Mouse (Mus musculus) testis, adult 2 months (tissue): ENCODE results near the gene Mkrn1. TPM values are rescaled to one million over a fixed set of nuclear protein-coding genes. Genes with fewer than 3 reads are reported as not detected.
"Not testable (repeated sequence)": the region's sequence is repeated elsewhere in the genome, so short reads cannot be mapped to it uniquely, and the experiment has no call there.

Experiments
- H3K27ac ChIP-seq: fragments of 200-500 bp; 2 replicates; pipeline ENCODE4 v1.5.1; 2012; ENCODE audit warnings: low read depth, low read length; ENCODE audit not compliant: control insufficient read depth, insufficient read depth
- H3K27me3 ChIP-seq: fragments of 200-500 bp; 2 replicates; pipeline ENCODE4 v1.6.1; 2012; ENCODE audit warnings: mild to moderate bottlenecking, low read length, moderate library complexity; ENCODE audit not compliant: control insufficient read depth, insufficient read depth
- H3K36me3 ChIP-seq: fragments of 200-500 bp; 2 replicates; pipeline ENCODE4 v1.6.1; 2012; ENCODE audit warnings: mild to moderate bottlenecking, low read length; ENCODE audit not compliant: control insufficient read depth, insufficient read depth
- H3K4me1 ChIP-seq: fragments of 200-500 bp; 2 replicates; pipeline ENCODE4 v1.6.1; 2012; ENCODE audit warnings: low read length; ENCODE audit not compliant: control insufficient read depth, insufficient read depth
- H3K4me3 ChIP-seq: fragments of 200-500 bp; 2 replicates; pipeline ENCODE4 v1.5.1; 2012; ENCODE audit warnings: low read depth, mild to moderate bottlenecking, low read length, moderate library complexity, mixed read lengths; ENCODE audit not compliant: control insufficient read depth
- CTCF ChIP-seq: fragments of 200-500 bp; IDR thresholded peaks from 2 replicates; pipeline ENCODE4 v1.5.1; 2012; ENCODE audit warnings: low read depth, mild to moderate bottlenecking, inconsistent platforms, low read length, moderate library complexity; ENCODE audit not compliant: control insufficient read depth, insufficient read depth, insufficient replicate concordance
- POLR2A ChIP-seq: fragments of 200-500 bp; IDR thresholded peaks from 2 replicates; pipeline ENCODE4 v1.6.1; 2012; ENCODE audit warnings: low read depth, mild to moderate bottlenecking, inconsistent platforms, low read length, moderate library complexity; ENCODE audit not compliant: control insufficient read depth
- polyA plus RNA-seq: library from polyadenylated mRNA; depleted of rRNA; stranded (reverse); fragments of >200 nt; gene quantifications from 2 replicates; pipeline ENCODE4 v1.2.3, GENCODE M21; 2012

Mkrn1 gene
- polyA plus RNA-seq, 1 experiment, result 374 TPM

DNA sequence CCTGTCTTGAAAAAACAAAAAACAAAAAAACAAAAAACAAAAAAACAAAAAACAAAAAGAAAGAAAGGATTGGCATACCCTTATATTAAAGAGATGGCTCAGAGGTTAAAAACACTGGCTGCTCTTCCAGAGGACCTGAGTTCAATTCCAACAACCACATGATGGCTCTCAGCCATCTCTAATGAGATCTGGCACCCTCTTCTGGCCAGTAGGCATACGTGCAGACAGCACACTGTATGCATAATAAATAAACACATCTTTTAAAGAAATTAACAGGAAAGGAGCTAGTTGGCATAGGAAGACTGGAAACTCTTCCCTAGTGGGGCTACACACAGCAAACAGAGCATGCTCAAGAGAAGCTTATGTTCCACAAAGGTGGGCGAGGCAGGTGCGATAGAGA, 30.8 kb upstream of the Mkrn1 start:
- Histone ChIP-seq H3K4me1 (peaks cover 2% of the 10 kb centered on the region; the same call in 1 of the 2 replicates), H3K36me3 (no peaks in the 10 kb centered on the region), H3K27ac (no peak overlapping the region), H3K4me3 (no peak overlapping the region), H3K27me3 (no peaks in the 10 kb centered on the region)
- TF ChIP-seq CTCF (no peak), POLR2A (no peak)

DNA sequence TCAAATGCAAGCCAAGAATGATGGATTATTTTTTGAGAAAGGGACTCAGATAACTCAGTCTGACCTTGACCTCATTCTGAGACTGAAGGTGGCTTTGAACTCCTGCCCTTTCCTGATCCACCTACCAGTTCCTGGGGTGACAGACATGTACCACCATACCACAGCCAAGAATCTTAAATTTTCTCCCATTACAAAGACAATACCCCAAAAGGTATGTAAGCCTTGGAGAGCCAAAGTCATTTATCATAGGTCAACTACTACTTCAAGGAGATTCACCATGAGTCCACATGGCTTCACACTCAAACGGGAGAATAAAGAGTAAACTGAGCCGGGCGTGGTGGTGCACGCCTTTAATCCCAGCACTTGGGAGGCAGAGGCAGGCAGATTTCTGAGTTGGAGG, 30.3 kb upstream of the Mkrn1 start:
- H3K36me3 ChIP-seq, result no peaks in the 10 kb centered on the region
- peaks cover 2% of the 10 kb centered on the region; the same call in 1 of the 2 replicates for H3K4me1 ChIP-seq
- H3K27ac ChIP-seq, result no peak overlapping the region
- no peaks in the 10 kb centered on the region for H3K27me3 ChIP-seq
- no peak overlapping the region for H3K4me3 ChIP-seq
- TF ChIP-seq POLR2A (no peak), CTCF (no peak)

DNA sequence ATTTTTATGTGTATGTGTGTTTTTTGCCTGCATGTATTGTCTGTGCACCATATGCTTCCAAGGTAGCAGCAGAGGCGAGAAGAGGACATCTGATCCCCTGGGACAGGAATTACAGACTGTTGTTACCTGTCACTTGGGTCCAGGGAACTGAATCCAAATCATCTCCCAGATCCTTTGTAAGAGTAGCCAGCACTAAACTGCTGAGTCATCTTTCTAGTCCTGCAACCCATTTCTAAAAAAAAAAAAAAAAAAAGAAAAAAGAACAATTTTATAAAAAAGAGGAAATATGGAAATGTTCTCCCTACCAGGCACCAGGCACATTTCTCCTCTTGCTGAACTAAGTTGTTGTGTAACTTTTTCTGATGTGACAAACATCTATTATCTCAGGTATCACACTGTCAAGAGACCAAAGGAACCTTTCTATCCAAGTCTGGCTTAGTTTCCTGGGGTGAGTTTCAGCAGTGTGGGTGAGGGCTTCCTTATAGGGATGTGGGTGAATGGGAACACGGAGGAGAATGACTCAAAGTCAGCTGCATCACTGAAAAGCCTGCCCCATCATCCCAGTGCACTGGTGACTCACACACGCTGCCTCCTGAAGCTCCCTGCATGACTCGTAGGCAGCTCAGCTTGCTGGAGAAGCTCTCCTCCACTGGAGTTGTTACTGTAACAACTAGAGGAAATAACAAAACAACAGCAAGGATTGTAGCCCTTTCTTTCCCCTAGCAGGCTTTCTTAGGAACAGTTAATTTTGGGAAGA, 27.3 kb upstream of the Mkrn1 start:
- Histone ChIP-seq H3K27me3 (no peaks in the 10 kb centered on the region), H3K4me3 (no peak overlapping the region), H3K4me1 (peaks cover 2% of the 10 kb centered on the region; the same call in 1 of the 2 replicates), H3K36me3 (no peaks in the 10 kb centered on the region), H3K27ac (no peak overlapping the region)
- no peak for TF ChIP-seq POLR2A
- no peak for TF ChIP-seq CTCF

DNA sequence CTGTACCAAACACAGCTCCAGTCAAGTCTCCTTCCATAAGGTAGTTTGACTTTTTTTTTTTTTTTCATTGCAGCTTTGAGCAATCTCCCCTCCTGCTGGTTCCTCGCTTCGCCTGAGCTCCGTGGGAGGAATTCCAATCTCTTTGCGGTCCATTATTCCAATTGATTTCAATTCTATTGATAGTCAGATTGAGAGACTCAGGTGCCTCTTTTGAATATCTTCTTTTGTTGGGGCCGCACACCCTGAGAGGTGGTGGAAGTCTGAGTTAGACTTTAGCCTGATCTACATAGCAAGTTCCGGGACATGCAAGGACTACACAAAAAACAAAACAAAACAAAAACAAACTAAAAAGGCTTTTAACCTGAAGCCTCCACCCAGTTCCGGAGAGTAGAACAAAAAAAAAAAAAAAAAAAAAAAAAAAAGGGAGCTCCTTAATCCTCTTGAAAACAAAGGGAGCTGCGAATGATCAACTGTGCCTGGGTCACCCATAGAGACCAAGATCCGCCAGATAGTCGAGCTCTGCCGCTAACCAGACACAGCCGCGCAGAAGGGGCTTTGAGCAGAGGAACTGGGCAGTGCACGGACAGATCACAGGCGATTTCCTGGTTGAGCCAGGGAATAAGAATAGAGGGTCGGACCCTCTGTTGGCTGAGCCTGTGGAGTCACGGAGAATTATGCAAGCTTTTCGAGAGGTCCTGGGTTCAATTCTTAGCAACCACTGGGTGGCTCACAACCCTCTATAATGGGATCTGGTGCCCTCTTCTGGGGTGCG, 25.7 kb upstream of the Mkrn1 start:
- no peak for TF ChIP-seq CTCF
- no peak for TF ChIP-seq POLR2A
- no peaks in the 10 kb centered on the region for H3K36me3 ChIP-seq
- no peak overlapping the region for H3K4me3 ChIP-seq
- H3K4me1 ChIP-seq, result peaks cover 2% of the 10 kb centered on the region; the same call in 1 of the 2 replicates
- H3K27me3 ChIP-seq, result no peaks in the 10 kb centered on the region
- H3K27ac ChIP-seq, result no peak overlapping the region

DNA sequence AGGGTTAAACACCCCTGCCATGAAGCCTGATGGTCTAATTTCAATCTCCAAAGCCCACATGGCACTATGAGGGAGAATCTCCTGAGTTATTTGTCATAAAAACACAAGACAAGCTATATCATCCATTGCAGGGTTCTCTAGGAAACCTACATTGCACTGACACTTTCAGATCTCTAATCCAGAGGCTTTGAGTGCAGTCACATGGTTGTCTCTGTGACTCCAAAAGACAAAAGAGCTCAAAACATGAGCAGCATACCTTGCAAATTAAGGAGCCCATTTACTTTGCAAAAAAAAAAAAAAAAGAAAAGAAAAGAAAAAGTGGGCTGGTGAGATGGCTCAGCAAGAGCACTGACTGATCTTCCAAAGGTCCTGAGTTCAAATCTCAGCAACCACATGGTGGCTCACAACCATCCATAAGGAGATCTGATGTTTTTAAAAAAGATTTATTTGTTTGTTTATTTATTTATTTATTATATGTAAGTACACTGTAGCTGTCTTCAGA, 22.6 kb upstream of the Mkrn1 start:
- TF ChIP-seq CTCF, result no peak
- no peak for TF ChIP-seq POLR2A
- Histone ChIP-seq H3K27me3 (no peaks in the 10 kb centered on the region), H3K4me3 (no peak overlapping the region), H3K4me1 (peaks cover 2% of the 10 kb centered on the region; the same call in 1 of the 2 replicates), H3K27ac (no peak overlapping the region), H3K36me3 (no peaks in the 10 kb centered on the region)

DNA sequence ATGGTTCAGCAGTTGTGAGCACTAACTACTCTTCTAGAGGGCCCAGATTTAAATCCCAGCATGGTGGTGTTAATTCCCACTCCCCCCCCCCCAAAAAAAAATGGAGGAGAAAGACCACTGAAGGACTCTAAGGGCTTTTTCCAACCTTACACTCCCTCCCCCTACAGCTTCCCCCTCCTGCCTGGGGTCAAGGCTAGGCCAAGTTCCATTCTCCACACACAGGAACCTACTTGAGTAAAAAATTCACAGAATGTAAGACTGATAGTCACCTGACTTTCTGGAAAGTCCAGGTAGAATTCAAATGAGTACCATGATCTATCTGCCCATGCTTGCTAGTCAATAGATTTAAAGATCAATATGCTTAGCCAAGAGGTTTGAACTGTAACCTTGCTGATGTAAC, 19.9 kb upstream of the Mkrn1 start:
- no peaks in the 10 kb centered on the region for H3K36me3 ChIP-seq
- H3K27ac ChIP-seq, result no peak overlapping the region
- TF ChIP-seq CTCF, result no peak
- no peak for TF ChIP-seq POLR2A

DNA sequence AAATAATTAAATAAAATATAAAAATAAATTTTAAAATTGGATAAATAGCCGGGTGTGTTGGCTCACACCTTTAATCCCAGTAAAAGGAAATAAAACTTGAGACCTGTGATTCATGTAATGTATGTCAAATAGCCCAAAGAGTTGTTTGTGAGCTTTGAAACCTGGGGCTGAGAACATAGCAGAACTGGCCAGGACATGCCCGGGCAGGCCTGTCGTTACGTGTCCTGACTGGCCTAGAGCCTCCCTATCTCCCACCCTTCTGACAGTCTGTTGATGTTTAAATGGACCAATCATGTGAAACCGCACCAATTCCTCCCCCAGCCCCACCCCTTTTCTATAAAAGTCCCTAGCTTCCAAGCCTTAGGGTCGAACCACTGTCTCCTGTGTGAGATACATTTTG, 17.3 kb upstream of the Mkrn1 start:
- not testable (repeated sequence) for H3K4me3 ChIP-seq, H3K27ac ChIP-seq, H3K4me1 ChIP-seq, H3K36me3 ChIP-seq, H3K27me3 ChIP-seq

More for the DNA sequence above, 19.9 kb upstream of the Mkrn1 start:
- H3K4me3 ChIP-seq, result no peak overlapping the region
- no peaks in the 10 kb centered on the region for H3K4me1 ChIP-seq
- H3K27me3 ChIP-seq, result no peaks in the 10 kb centered on the region
